Mouse (Mus musculus): ENCODE measurements around the gene Arpp21. TPM values are rescaled to one million over a fixed set of nuclear protein-coding genes. Genes with fewer than 3 reads are reported as not detected.

The Arpp21 gene
- polyA plus RNA-seq, 1 experiment from 2014 or later, result 56.9 TPM

DNA sequence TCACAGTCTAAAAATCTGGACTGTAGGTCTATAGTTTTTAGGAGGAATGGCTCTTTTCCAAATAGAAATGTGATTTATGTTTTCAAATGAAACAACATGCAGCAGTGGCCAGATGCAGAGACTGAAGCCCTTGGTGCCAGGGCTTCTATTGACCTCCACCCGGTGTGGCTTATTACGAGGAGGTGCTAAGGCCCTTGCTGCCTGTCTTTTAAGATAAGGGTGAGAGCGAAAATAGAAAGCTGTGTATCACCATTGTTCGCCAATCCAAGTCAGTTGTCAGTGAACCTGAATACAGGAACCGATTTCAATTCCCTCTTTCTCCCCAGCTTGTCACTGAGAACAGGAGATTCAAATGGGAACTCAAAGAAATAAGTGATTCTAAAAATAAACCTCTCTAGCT is 57.3 kb downstream of the Arpp21 start:
- H3K27ac ChIP-seq (ENCODE audit: low read length), result no peak overlapping the region
- 51% methylated on average over 5 of the region's 5 CpGs for WGBS

GRCm38 (mm10) chr9:112177569-112177968 is 58.2 kb downstream of the Arpp21 start:
- 78% methylated on average over 2 of the region's 2 CpGs for WGBS
- peaks cover 12% of the 10 kb centered on the region for H3K4me1 ChIP-seq (ENCODE audit: control insufficient read depth, insufficient read depth, low read length)
- H3K36me3 ChIP-seq (ENCODE audit: control insufficient read depth, insufficient read depth, low read length), result no peaks in the 10 kb centered on the region; the same call in 1 of the 2 replicates
- H3K4me2 ChIP-seq (ENCODE audit: low read length), result no peak overlapping the region
- H3K4me3 ChIP-seq (ENCODE audit: low read depth, low read length), result no peak overlapping the region
- ATAC-seq, result no peak
- no peak overlapping the region for H3K9ac ChIP-seq (ENCODE audit: low read depth, low read length)
- H3K27me3 ChIP-seq (ENCODE audit: control insufficient read depth, insufficient read depth, low read depth, low read length), result no peaks in the 10 kb centered on the region
- no peak overlapping the region for H3K27ac ChIP-seq (ENCODE audit: low read length)
- no peaks in the 10 kb centered on the region for H3K9me3 ChIP-seq (replicated peaks; ENCODE audit: control insufficient read depth, low read length, poor library complexity, severe bottlenecking)

More for the DNA sequence above, 57.3 kb downstream of the Arpp21 start:
- ATAC-seq, result no peak
- peaks cover 12% of the 10 kb centered on the region for H3K4me1 ChIP-seq (ENCODE audit: control insufficient read depth, insufficient read depth, low read length)
- H3K36me3 ChIP-seq (ENCODE audit: control insufficient read depth, insufficient read depth, low read length), result no peaks in the 10 kb centered on the region; the same call in 1 of the 2 replicates
- no peaks in the 10 kb centered on the region for H3K9me3 ChIP-seq (replicated peaks; ENCODE audit: control insufficient read depth, low read length, poor library complexity, severe bottlenecking)
- no peaks in the 10 kb centered on the region for H3K27me3 ChIP-seq (ENCODE audit: control insufficient read depth, insufficient read depth, low read depth, low read length)
- no peak overlapping the region for H3K9ac ChIP-seq (ENCODE audit: low read depth, low read length)
- no peak overlapping the region for H3K4me2 ChIP-seq (ENCODE audit: low read length)
- no peak overlapping the region for H3K4me3 ChIP-seq (ENCODE audit: low read depth, low read length)

DNA sequence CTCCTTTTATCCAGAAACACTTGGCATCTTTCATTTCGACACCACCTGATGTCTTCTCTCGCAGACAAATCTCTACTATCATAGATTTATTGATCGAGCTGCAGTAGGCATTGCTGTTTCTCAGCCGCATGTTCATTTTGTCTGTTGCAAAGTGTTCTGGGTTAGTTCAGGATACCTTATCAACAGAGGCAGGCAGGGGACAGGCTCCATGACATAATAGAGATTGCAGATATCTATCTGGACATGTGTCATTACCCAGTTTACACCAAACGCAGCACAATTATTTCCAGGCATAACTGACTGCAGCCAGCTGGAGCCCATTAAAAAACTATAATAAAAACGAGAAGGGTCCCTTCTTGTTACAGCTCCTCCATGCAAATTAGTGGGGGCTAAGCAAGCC is 59.4 kb downstream of the Arpp21 start:
- Histone ChIP-seq H3K27ac (ENCODE audit: low read length) (no peak overlapping the region), H3K36me3 (ENCODE audit: control insufficient read depth, insufficient read depth, low read length) (no peaks in the 10 kb centered on the region; the same call in 1 of the 2 replicates), H3K9ac (ENCODE audit: low read depth, low read length) (no peak overlapping the region), H3K4me3 (ENCODE audit: low read depth, low read length) (no peak overlapping the region), H3K27me3 (ENCODE audit: control insufficient read depth, insufficient read depth, low read depth, low read length) (no peaks in the 10 kb centered on the region), H3K9me3 (replicated peaks; ENCODE audit: control insufficient read depth, low read length, poor library complexity, severe bottlenecking) (no peaks in the 10 kb centered on the region), H3K4me2 (ENCODE audit: low read length) (no peak overlapping the region), H3K4me1 (ENCODE audit: control insufficient read depth, insufficient read depth, low read length) (peaks cover 12% of the 10 kb centered on the region)
- ATAC-seq, result no peak
- 66% methylated on average over 6 of the region's 6 CpGs for WGBS

GRCm38 (mm10) chr9:112174407-112175357 is 61.1 kb downstream of the Arpp21 start:
- peak overlapping the region; percentile 14; the same call in 1 of the 2 replicates for H3K27ac ChIP-seq (ENCODE audit: low read length)
- no peak overlapping the region for H3K9ac ChIP-seq (ENCODE audit: low read depth, low read length)
- no peaks in the 10 kb centered on the region for H3K9me3 ChIP-seq (replicated peaks; ENCODE audit: control insufficient read depth, low read length, poor library complexity, severe bottlenecking)
- ATAC-seq, result 0 out of 2 replicates have a peak, but pooled peaks have one; percentile 62
- H3K27me3 ChIP-seq (ENCODE audit: control insufficient read depth, insufficient read depth, low read depth, low read length), result no peaks in the 10 kb centered on the region
- peaks cover 12% of the 10 kb centered on the region for H3K4me1 ChIP-seq (ENCODE audit: control insufficient read depth, insufficient read depth, low read length)
- H3K4me3 ChIP-seq (ENCODE audit: low read depth, low read length), result no peak overlapping the region
- H3K4me2 ChIP-seq (ENCODE audit: low read length), result peak overlapping the region; percentile 20
- WGBS, result 15% methylated on average over 15 of the region's 15 CpGs
- no peaks in the 10 kb centered on the region; the same call in 1 of the 2 replicates for H3K36me3 ChIP-seq (ENCODE audit: control insufficient read depth, insufficient read depth, low read length)

- Histone ChIP-seq H3K36me3 (ENCODE audit: control insufficient read depth, insufficient read depth, low read length) (no peaks in the 10 kb centered on the region; the same call in 1 of the 2 replicates), H3K4me2 (ENCODE audit: low read length) (no peak overlapping the region), H3K27ac (ENCODE audit: low read length) (no peak overlapping the region), H3K4me1 (ENCODE audit: control insufficient read depth, insufficient read depth, low read length) (peaks cover 12% of the 10 kb centered on the region), H3K27me3 (ENCODE audit: control insufficient read depth, insufficient read depth, low read depth, low read length) (no peaks in the 10 kb centered on the region), H3K9ac (ENCODE audit: low read depth, low read length) (no peak overlapping the region), H3K4me3 (ENCODE audit: low read depth, low read length) (no peak overlapping the region), H3K9me3 (replicated peaks; ENCODE audit: control insufficient read depth, low read length, poor library complexity, severe bottlenecking) (no peaks in the 10 kb centered on the region)
- 89% methylated on average over 5 of the region's 5 CpGs for WGBS
- ATAC-seq, result no peak
Measured at GRCm38 (mm10) chr9:112173778-112174177, 62.0 kb downstream of the Arpp21 start.

GRCm38 (mm10) chr9:112164677-112165076 is 71.1 kb downstream of the Arpp21 start:
- 0 out of 2 replicates have a peak, but pooled peaks cover 3% of the 10 kb centered on the region for H3K36me3 ChIP-seq (ENCODE audit: control insufficient read depth, insufficient read depth, low read length)
- H3K4me3 ChIP-seq (ENCODE audit: low read depth, low read length), result no peak overlapping the region
- H3K9ac ChIP-seq (ENCODE audit: low read depth, low read length), result no peak overlapping the region
- no peaks in the 10 kb centered on the region for H3K4me1 ChIP-seq (ENCODE audit: control insufficient read depth, insufficient read depth, low read length)
- no peak for ATAC-seq
- H3K27ac ChIP-seq (ENCODE audit: low read length), result no peak overlapping the region
- no peak overlapping the region for H3K4me2 ChIP-seq (ENCODE audit: low read length)
- no peaks in the 10 kb centered on the region for H3K27me3 ChIP-seq (ENCODE audit: control insufficient read depth, insufficient read depth, low read depth, low read length)
- H3K9me3 ChIP-seq (replicated peaks; ENCODE audit: control insufficient read depth, low read length, poor library complexity, severe bottlenecking), result no peaks in the 10 kb centered on the region
- 92% methylated on average over 4 of the region's 4 CpGs for WGBS

GRCm38 (mm10) chr9:112160981-112161380 is 74.8 kb downstream of the Arpp21 start:
- ATAC-seq, result no peak
- peaks cover 12% of the 10 kb centered on the region for H3K36me3 ChIP-seq (ENCODE audit: control insufficient read depth, insufficient read depth, low read length)
- no peaks in the 10 kb centered on the region for H3K4me1 ChIP-seq (ENCODE audit: control insufficient read depth, insufficient read depth, low read length)
- H3K9ac ChIP-seq (ENCODE audit: low read depth, low read length), result no peak overlapping the region
- no peak overlapping the region for H3K27ac ChIP-seq (ENCODE audit: low read length)
- no peaks in the 10 kb centered on the region for H3K27me3 ChIP-seq (ENCODE audit: control insufficient read depth, insufficient read depth, low read depth, low read length)
- H3K4me3 ChIP-seq (ENCODE audit: low read depth, low read length), result no peak overlapping the region
- no peak overlapping the region for H3K4me2 ChIP-seq (ENCODE audit: low read length)
- no peaks in the 10 kb centered on the region for H3K9me3 ChIP-seq (replicated peaks; ENCODE audit: control insufficient read depth, low read length, poor library complexity, severe bottlenecking)
- 46% methylated on average over 2 of the region's 2 CpGs for WGBS

- Histone ChIP-seq H3K9me3 (replicated peaks; ENCODE audit: control insufficient read depth, low read length, poor library complexity, severe bottlenecking) (no peaks in the 10 kb centered on the region), H3K4me1 (ENCODE audit: control insufficient read depth, insufficient read depth, low read length) (no peaks in the 10 kb centered on the region), H3K27me3 (ENCODE audit: control insufficient read depth, insufficient read depth, low read depth, low read length) (no peaks in the 10 kb centered on the region), H3K36me3 (ENCODE audit: control insufficient read depth, insufficient read depth, low read length) (peaks cover 15% of the 10 kb centered on the region), H3K4me2 (ENCODE audit: low read length) (no peak overlapping the region), H3K27ac (ENCODE audit: low read length) (no peak overlapping the region), H3K9ac (ENCODE audit: low read depth, low read length) (no peak overlapping the region), H3K4me3 (ENCODE audit: low read depth, low read length) (no peak overlapping the region)
- no peak for ATAC-seq
- 78% methylated on average over 5 of the region's 5 CpGs for WGBS
Measured at GRCm38 (mm10) chr9:112153972-112154371, 81.8 kb downstream of the Arpp21 start.

GRCm38 (mm10) chr9:112152762-112153161 is 83.0 kb downstream of the Arpp21 start:
- Histone ChIP-seq H3K4me3 (ENCODE audit: low read depth, low read length) (no peak overlapping the region), H3K9me3 (replicated peaks; ENCODE audit: control insufficient read depth, low read length, poor library complexity, severe bottlenecking) (no peaks in the 10 kb centered on the region), H3K27ac (ENCODE audit: low read length) (no peak overlapping the region), H3K36me3 (ENCODE audit: control insufficient read depth, insufficient read depth, low read length) (peaks cover 17% of the 10 kb centered on the region), H3K27me3 (ENCODE audit: control insufficient read depth, insufficient read depth, low read depth, low read length) (no peaks in the 10 kb centered on the region), H3K4me1 (ENCODE audit: control insufficient read depth, insufficient read depth, low read length) (no peaks in the 10 kb centered on the region), H3K9ac (ENCODE audit: low read depth, low read length) (no peak overlapping the region), H3K4me2 (ENCODE audit: low read length) (no peak overlapping the region)
- 94% methylated on average over 2 of the region's 2 CpGs for WGBS
- no peak for ATAC-seq
